Mouse (Mus musculus) forebrain, embryonic 12.5 days (tissue): ENCODE data around the gene Hspg2. TPM values are rescaled to one million over a fixed set of nuclear protein-coding genes. Genes with fewer than 3 reads are reported as not detected.

ENCODE experiments used
- ATAC-seq: fragments of 200-750 bp; cut with Nextera tagmentation; 2 replicates; pipeline ENCODE4 v1.8.0; 2017; ENCODE audit warnings: moderate TSS enrichment; ENCODE audit not compliant: low FRiP score
- H3K27ac ChIP-seq: fragments of 300-500 bp; sonication (generic); 2 replicates; pipeline ENCODE4 v1.5.1; 2016; ENCODE audit warnings: mild to moderate bottlenecking
- H3K27me3 ChIP-seq: fragments of 300-500 bp; sonication (generic); 2 replicates; pipeline ENCODE4 v1.6.1; 2016; ENCODE audit warnings: mild to moderate bottlenecking
- H3K36me3 ChIP-seq: fragments of 300-500 bp; sonication (generic); replicated peaks from 2 replicates; pipeline ENCODE4 v1.6.1; 2016; ENCODE audit warnings: mild to moderate bottlenecking
- H3K4me1 ChIP-seq: fragments of 300-500 bp; sonication (generic); 2 replicates; pipeline ENCODE4 v1.6.1; 2016
- H3K4me2 ChIP-seq: fragments of 300-500 bp; sonication (generic); 2 replicates; pipeline ENCODE4 v1.6.1; 2016; ENCODE audit warnings: mild to moderate bottlenecking, moderate library complexity
- H3K4me3 ChIP-seq: fragments of 300-500 bp; sonication (generic); replicated peaks from 2 replicates; pipeline ENCODE4 v1.5.1; 2016; ENCODE audit warnings: mild to moderate bottlenecking
- H3K9ac ChIP-seq: fragments of 300-500 bp; sonication (generic); 2 replicates; pipeline ENCODE4 v1.6.1; 2016; ENCODE audit warnings: mild to moderate bottlenecking
- H3K9me3 ChIP-seq: fragments of 300-500 bp; sonication (generic); 2 replicates; pipeline ENCODE4 v1.6.1; 2016
- WGBS: fragments of 180-500 bp; shearing (Covaris S2); methylation state at CpG from one replicate; pipeline ENCODE4 v1.1.7; 2016; 5-methylcytosine and 5-hydroxymethylcytosine counted together
- polyA plus RNA-seq: library from polyadenylated mRNA; unstranded; fragments of >200 nt; fragmentation: Nextera tagmentation; extraction: Ambion mirVana; gene quantifications from 2 replicates; pipeline ENCODE4 v1.2.1, GENCODE M21; 2016

Hspg2 gene
- polyA plus RNA-seq, 1 experiment from 2014 or later, result 8.9 TPM

- Histone ChIP-seq H3K9me3 (no peaks in the 10 kb centered on the region), H3K4me3 (no peak overlapping the region), H3K27me3 (no peaks in the 10 kb centered on the region), H3K27ac (no peak overlapping the region), H3K9ac (no peak overlapping the region), H3K4me2 (no peak overlapping the region), H3K4me1 (peaks cover 10% of the 10 kb centered on the region), H3K36me3 (no peaks in the 10 kb centered on the region)
- ATAC-seq, result no peak
- WGBS, result 67% methylated on average over 2 of the region's 2 CpGs
These were observed 19.4 kb upstream of the Hspg2 start for GRCm38 (mm10) chr4:137449132-137449531.

GRCm38 (mm10) chr4:137449715-137450114 lies 18.9 kb upstream of the Hspg2 start:
- no peaks in the 10 kb centered on the region for H3K27me3 ChIP-seq
- no peak overlapping the region for H3K27ac ChIP-seq
- no peak overlapping the region for H3K4me2 ChIP-seq
- peaks cover 10% of the 10 kb centered on the region for H3K4me1 ChIP-seq
- no peak for ATAC-seq
- H3K9ac ChIP-seq, result no peak overlapping the region
- no peaks in the 10 kb centered on the region for H3K36me3 ChIP-seq
- no peaks in the 10 kb centered on the region for H3K9me3 ChIP-seq
- 87% methylated on average over 10 of the region's 10 CpGs for WGBS
- no peak overlapping the region for H3K4me3 ChIP-seq

GRCm38 (mm10) chr4:137452190-137452589 lies 16.4 kb upstream of the Hspg2 start:
- Histone ChIP-seq H3K36me3 (no peaks in the 10 kb centered on the region), H3K4me3 (no peak overlapping the region), H3K4me2 (no peak overlapping the region), H3K4me1 (peaks cover 12% of the 10 kb centered on the region), H3K9me3 (no peaks in the 10 kb centered on the region), H3K9ac (no peak overlapping the region), H3K27ac (no peak overlapping the region), H3K27me3 (no peaks in the 10 kb centered on the region)
- ATAC-seq, result no peak
- 92% methylated on average over 6 of the region's 6 CpGs for WGBS

DNA sequence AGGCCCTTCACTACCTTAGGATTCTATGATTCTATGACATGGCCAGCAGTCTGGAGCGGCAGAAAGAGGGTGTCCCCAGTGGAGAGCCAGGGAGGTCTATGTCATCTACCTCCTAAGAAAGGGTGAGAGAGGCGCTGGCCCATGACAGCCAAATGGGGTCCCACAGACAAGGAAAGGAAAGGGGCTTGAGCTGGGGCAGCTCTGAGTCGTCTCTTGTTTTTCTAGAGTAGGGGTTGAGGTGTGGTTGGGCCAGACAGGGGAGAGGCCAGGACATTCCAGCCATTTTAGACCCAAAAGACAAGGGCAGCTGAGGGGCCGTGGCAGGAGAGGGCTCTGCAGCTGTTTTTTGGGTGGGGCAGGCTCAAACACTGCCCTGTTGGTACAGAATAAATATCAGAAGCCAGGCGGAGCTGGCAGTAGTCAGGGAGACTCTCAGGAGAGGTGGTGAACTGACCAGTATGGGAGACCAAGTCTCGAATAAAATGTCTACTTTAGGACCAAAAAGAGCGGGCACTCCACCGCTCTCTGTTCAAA lies 15.3 kb upstream of the Hspg2 start, which contains the start of gene 1700013G24Rik:
TSS of gene 1700013G24Rik (plus strand) at position 51 of the 534 bp plus-strand sequence.
- 85% methylated on average over 8 of the region's 8 CpGs for WGBS
- no peak for ATAC-seq

DNA sequence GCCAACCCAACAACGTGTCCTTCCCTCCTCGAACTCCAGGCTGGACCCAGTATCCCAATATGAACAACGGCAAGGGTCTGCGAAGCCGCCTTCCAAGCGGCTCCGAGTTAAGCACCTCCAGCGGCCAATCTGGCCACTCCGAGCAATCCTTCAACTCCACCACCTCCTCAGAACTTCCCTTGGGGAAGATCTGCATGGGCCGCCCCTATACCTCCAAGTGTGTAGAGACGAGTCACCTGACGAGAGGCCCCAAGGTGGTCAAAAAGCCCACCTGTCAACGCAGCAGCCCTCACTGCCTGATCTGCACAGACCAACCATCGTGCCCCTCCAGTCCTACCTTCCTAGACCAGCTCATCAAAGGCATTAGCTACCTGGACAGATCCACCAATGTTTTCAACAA lies 14.0 kb upstream of the Hspg2 start:
- H3K36me3 ChIP-seq, result no peaks in the 10 kb centered on the region
- WGBS, result 92% methylated on average over 14 of the region's 14 CpGs
- H3K27ac ChIP-seq, result no peak overlapping the region
- ATAC-seq, result no peak
- H3K4me3 ChIP-seq, result no peak overlapping the region
- no peak overlapping the region for H3K4me2 ChIP-seq
- H3K27me3 ChIP-seq, result no peaks in the 10 kb centered on the region
- H3K4me1 ChIP-seq, result 0 out of 2 replicates have a peak, but pooled peaks cover 2% of the 10 kb centered on the region
- H3K9me3 ChIP-seq, result no peaks in the 10 kb centered on the region
- H3K9ac ChIP-seq, result no peak overlapping the region

More for the DNA sequence above, 15.3 kb upstream of the Hspg2 start, which contains the start of gene 1700013G24Rik:
- no peak within 1 kb of the TSS for H3K4me3 ChIP-seq
- H3K36me3 ChIP-seq, result no peaks in the 10 kb centered on the region
- H3K27me3 ChIP-seq, result no peaks in the 10 kb centered on the region
- H3K9ac ChIP-seq, result no peak within 1 kb of the TSS
- no peaks in the 10 kb centered on the region for H3K9me3 ChIP-seq
- H3K27ac ChIP-seq, result no peak within 1 kb of the TSS
- H3K4me2 ChIP-seq, result no peak within 1 kb of the TSS
- peaks cover 8% of the 10 kb centered on the region for H3K4me1 ChIP-seq

DNA sequence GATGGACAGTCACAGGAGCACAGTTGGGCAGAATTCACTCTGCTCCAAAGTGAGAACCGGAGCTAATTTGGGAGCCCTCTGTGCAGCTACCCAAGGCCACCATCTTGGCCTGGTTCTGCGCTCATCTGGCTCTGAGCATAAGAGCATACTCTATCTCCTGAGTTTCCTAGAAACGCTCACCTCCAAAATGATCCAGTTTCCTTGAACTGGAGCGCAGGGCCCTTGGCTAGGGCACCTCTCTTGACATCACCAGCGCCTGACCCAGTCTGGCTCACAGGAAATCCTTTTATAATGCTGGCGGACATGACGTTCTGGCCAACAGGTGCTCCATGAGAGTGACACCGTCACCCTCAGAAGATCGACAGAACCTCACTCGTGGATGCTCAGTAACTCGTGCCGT lies 12.0 kb upstream of the Hspg2 start:
- H3K4me1 ChIP-seq, result peaks cover 7% of the 10 kb centered on the region; the same call in 1 of the 2 replicates
- no peak overlapping the region for H3K9ac ChIP-seq
- H3K9me3 ChIP-seq, result no peaks in the 10 kb centered on the region
- WGBS, result 88% methylated on average over 12 of the region's 12 CpGs
- H3K36me3 ChIP-seq, result no peaks in the 10 kb centered on the region
- no peak overlapping the region for H3K4me2 ChIP-seq
- no peak overlapping the region for H3K27ac ChIP-seq
- no peaks in the 10 kb centered on the region for H3K27me3 ChIP-seq
- no peak overlapping the region for H3K4me3 ChIP-seq
- ATAC-seq, result no peak

- no peak overlapping the region for H3K9ac ChIP-seq
- H3K9me3 ChIP-seq, result no peaks in the 10 kb centered on the region
- H3K27me3 ChIP-seq, result no peaks in the 10 kb centered on the region
- H3K27ac ChIP-seq, result no peak overlapping the region
- no peak for ATAC-seq
- H3K4me3 ChIP-seq, result no peak overlapping the region
- WGBS, result 80% methylated on average over 4 of the region's 4 CpGs
- no peaks in the 10 kb centered on the region for H3K36me3 ChIP-seq
- no peak overlapping the region for H3K4me2 ChIP-seq
- peaks cover 7% of the 10 kb centered on the region; the same call in 1 of the 2 replicates for H3K4me1 ChIP-seq
These were observed 11.3 kb upstream of the Hspg2 start for GRCm38 (mm10) chr4:137457292-137457691.

- Histone ChIP-seq H3K27ac (no peak overlapping the region), H3K36me3 (no peaks in the 10 kb centered on the region), H3K4me2 (no peak overlapping the region), H3K4me3 (no peak overlapping the region), H3K27me3 (no peaks in the 10 kb centered on the region), H3K4me1 (peaks cover 7% of the 10 kb centered on the region; the same call in 1 of the 2 replicates), H3K9ac (no peak overlapping the region), H3K9me3 (no peaks in the 10 kb centered on the region)
- no peak for ATAC-seq
- 89% methylated on average over 9 of the region's 9 CpGs for WGBS
These were observed 10.3 kb upstream of the Hspg2 start for GRCm38 (mm10) chr4:137458310-137458709.

DNA sequence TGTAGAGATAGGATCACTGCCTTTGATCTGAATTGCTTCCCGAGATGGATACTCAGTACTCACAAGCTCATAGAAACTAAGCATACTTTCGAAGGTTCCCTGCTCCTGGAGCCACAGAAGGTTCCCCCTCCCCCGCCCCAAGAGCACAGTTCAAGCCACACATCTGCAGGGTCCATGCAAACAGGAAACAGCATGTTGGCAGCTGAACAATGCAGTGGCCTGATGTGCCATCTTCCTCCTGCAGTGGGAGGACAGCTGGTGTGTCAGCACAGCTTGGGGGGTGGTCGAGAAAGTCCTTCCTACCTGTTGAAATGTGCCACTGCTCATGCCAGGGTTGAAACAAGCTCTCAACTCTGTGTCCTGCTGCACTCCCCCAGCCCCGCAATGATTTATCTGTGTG lies 9.7 kb upstream of the Hspg2 start:
- no peak for ATAC-seq
- H3K4me2 ChIP-seq, result no peak overlapping the region
- peaks cover 7% of the 10 kb centered on the region; the same call in 1 of the 2 replicates for H3K4me1 ChIP-seq
- no peak overlapping the region for H3K27ac ChIP-seq
- WGBS, result 74% methylated on average over 5 of the region's 5 CpGs
- no peak overlapping the region for H3K4me3 ChIP-seq
- no peaks in the 10 kb centered on the region for H3K36me3 ChIP-seq
- no peaks in the 10 kb centered on the region for H3K9me3 ChIP-seq
- H3K27me3 ChIP-seq, result no peaks in the 10 kb centered on the region
- H3K9ac ChIP-seq, result no peak overlapping the region

GRCm38 (mm10) chr4:137460676-137461075 lies 7.9 kb upstream of the Hspg2 start:
- WGBS, result 61% methylated on average over 14 of the region's 14 CpGs
- Histone ChIP-seq H3K4me2 (no peak overlapping the region), H3K27ac (no peak overlapping the region), H3K27me3 (no peaks in the 10 kb centered on the region), H3K9ac (no peak overlapping the region), H3K4me1 (peaks cover 7% of the 10 kb centered on the region; the same call in 1 of the 2 replicates), H3K36me3 (no peaks in the 10 kb centered on the region), H3K4me3 (no peak overlapping the region), H3K9me3 (no peaks in the 10 kb centered on the region)
- no peak for ATAC-seq

GRCm38 (mm10) chr4:137461217-137461616 lies 7.4 kb upstream of the Hspg2 start:
- ATAC-seq, result no peak
- no peaks in the 10 kb centered on the region for H3K9me3 ChIP-seq
- 79% methylated on average over 4 of the region's 4 CpGs for WGBS
- H3K4me3 ChIP-seq, result no peak overlapping the region
- H3K36me3 ChIP-seq, result no peaks in the 10 kb centered on the region
- H3K9ac ChIP-seq, result no peak overlapping the region
- H3K27ac ChIP-seq, result no peak overlapping the region
- peaks cover 7% of the 10 kb centered on the region; the same call in 1 of the 2 replicates for H3K4me1 ChIP-seq
- H3K4me2 ChIP-seq, result no peak overlapping the region
- H3K27me3 ChIP-seq, result no peaks in the 10 kb centered on the region

DNA sequence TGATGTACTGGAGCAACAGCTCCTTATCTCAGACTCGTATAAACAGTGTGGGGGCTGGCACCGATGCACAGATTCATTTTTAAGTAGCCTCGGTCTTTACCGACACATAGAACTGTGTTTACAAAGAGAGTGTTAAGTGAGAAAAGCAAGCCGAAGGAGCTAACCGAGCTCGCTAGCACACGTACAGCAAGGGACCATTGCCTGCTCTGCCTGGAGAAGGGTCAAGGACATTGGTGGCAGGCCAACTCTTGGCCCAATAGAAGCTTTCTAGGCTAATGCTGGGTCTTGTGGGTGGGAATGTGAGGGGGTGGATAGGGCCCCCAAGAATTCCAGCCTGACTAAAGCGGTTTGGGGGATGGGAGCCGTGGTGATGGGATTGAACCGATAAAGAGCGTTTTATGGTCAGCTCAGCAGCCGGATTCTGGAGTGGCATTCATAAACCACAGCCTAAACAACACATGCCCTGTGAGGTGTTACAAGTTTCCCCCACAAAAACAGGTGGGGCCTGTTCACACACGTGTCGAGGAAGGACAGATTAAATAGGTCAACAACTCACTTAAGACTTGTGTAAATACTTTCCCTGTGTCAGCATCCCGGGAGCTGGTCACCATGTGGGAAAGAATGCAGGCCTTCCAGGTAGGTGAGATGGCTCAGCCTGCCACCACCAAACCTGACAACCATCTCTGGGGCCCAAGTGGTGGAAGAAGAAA lies 6.4 kb upstream of the Hspg2 start:
- H3K9ac ChIP-seq, result no peak overlapping the region
- no peak for ATAC-seq
- H3K9me3 ChIP-seq, result no peaks in the 10 kb centered on the region
- no peak overlapping the region for H3K27ac ChIP-seq
- no peak overlapping the region for H3K4me2 ChIP-seq
- H3K36me3 ChIP-seq, result no peaks in the 10 kb centered on the region
- no peaks in the 10 kb centered on the region; the same call in 1 of the 2 replicates for H3K27me3 ChIP-seq
- H3K4me3 ChIP-seq, result no peak overlapping the region
- 92% methylated on average over 16 of the region's 16 CpGs for WGBS
- H3K4me1 ChIP-seq, result peaks cover 5% of the 10 kb centered on the region; the same call in 1 of the 2 replicates
